Mouse (Mus musculus) ES-Bruce4 (cell line): ENCODE results near the gene Rpp30. TPM values are rescaled to one million over a fixed set of nuclear protein-coding genes. Genes with fewer than 3 reads are reported as not detected.

Experiments
- H3K27ac ChIP-seq: 2 replicates; pipeline ENCODE4 v1.5.1; 2012; ENCODE audit warnings: low read length, inconsistent platforms; ENCODE audit not compliant: insufficient read depth
- H3K27me3 ChIP-seq: 2 replicates; pipeline ENCODE4 v1.6.1; 2012; ENCODE audit warnings: mild to moderate bottlenecking, low read length, inconsistent platforms; ENCODE audit not compliant: control insufficient read depth, poor library complexity, insufficient read depth, severe bottlenecking
- H3K36me3 ChIP-seq: 2 replicates; pipeline ENCODE4 v1.6.1; 2012; ENCODE audit warnings: inconsistent platforms, mild to moderate bottlenecking, low read length, moderate library complexity; ENCODE audit not compliant: control insufficient read depth, poor library complexity, insufficient read depth, severe bottlenecking
- H3K4me1 ChIP-seq: one replicate; pipeline ENCODE4 v1.8.1; 2011; ENCODE audit warnings: low read length; ENCODE audit not compliant: control insufficient read depth, insufficient read depth
- H3K4me3 ChIP-seq: 2 replicates; pipeline ENCODE4 v1.5.1; 2011; ENCODE audit warnings: low read depth, mild to moderate bottlenecking, low read length
- H3K9ac ChIP-seq: 2 replicates; pipeline ENCODE4 v1.6.1; 2012; ENCODE audit warnings: low read depth, mild to moderate bottlenecking, inconsistent platforms; ENCODE audit not compliant: poor library complexity, severe bottlenecking
- H3K9me3 ChIP-seq: replicated peaks from 2 replicates; pipeline ENCODE4 v1.6.1; 2012; ENCODE audit warnings: mild to moderate bottlenecking, low read length, inconsistent platforms; ENCODE audit not compliant: control insufficient read depth, poor library complexity, insufficient read depth, severe bottlenecking
- CTCF ChIP-seq: IDR thresholded peaks from one replicate; pipeline ENCODE4 v1.8.1; 2011; ENCODE audit warnings: low read depth, low read length
- EP300 ChIP-seq: IDR thresholded peaks from 2 replicates; pipeline ENCODE4 v1.6.1; 2011; ENCODE audit warnings: low read depth, low read length; ENCODE audit not compliant: insufficient read depth
- POLR2A ChIP-seq: IDR thresholded peaks from one replicate; pipeline ENCODE4 v1.8.1; 2011; ENCODE audit warnings: low read length; ENCODE audit not compliant: insufficient read depth
- polyA plus RNA-seq: library from polyadenylated mRNA; stranded (reverse); fragments of >200 nt; gene quantifications from 2 replicates; pipeline ENCODE4 v1.2.4, GENCODE M21; 2011; ENCODE audit warnings: low read depth; ENCODE audit not compliant: missing spikeins, insufficient read depth, insufficient read length

The Rpp30 gene
- polyA plus RNA-seq, 1 experiment, result 73.9 TPM

GRCm38 (mm10) chr19:36119783-36120471, 36.4 kb downstream of the Rpp30 start, which contains the start of gene Ankrd1:
TSS of gene Ankrd1 (minus strand) at chr19:36120099.
- Histone ChIP-seq H3K4me1 (no peaks in the 10 kb centered on the region), H3K4me3 (no peak within 1 kb of the TSS), H3K36me3 (no peaks in the 10 kb centered on the region), H3K27ac (no peak within 1 kb of the TSS), H3K9me3 (peaks cover 14% of the 10 kb centered on the region), H3K27me3 (no peaks in the 10 kb centered on the region), H3K9ac (no peak within 1 kb of the TSS)
- TF ChIP-seq CTCF (no peak), POLR2A (no peak), EP300 (no peak)

- no peak overlapping the region for H3K9ac ChIP-seq
- H3K9me3 ChIP-seq, result peaks cover 14% of the 10 kb centered on the region
- H3K27ac ChIP-seq, result no peak overlapping the region
- TF ChIP-seq POLR2A, result no peak
- TF ChIP-seq EP300, result no peak
- TF ChIP-seq CTCF, result no peak
- no peaks in the 10 kb centered on the region for H3K4me1 ChIP-seq
- H3K4me3 ChIP-seq, result no peak overlapping the region
- no peaks in the 10 kb centered on the region for H3K36me3 ChIP-seq
- H3K27me3 ChIP-seq, result no peaks in the 10 kb centered on the region
These were observed 40.7 kb downstream of the Rpp30 start for GRCm38 (mm10) chr19:36124203-36124602.

- H3K4me1 ChIP-seq, result no peaks in the 10 kb centered on the region
- H3K9me3 ChIP-seq, result peaks cover 6% of the 10 kb centered on the region
- H3K36me3 ChIP-seq, result no peaks in the 10 kb centered on the region
- no peak for TF ChIP-seq EP300
- TF ChIP-seq CTCF, result no peak
- no peak for TF ChIP-seq POLR2A
- no peaks in the 10 kb centered on the region for H3K27me3 ChIP-seq
- H3K9ac ChIP-seq, result no peak overlapping the region
- no peak overlapping the region for H3K4me3 ChIP-seq
- no peak overlapping the region for H3K27ac ChIP-seq
These were observed 44.9 kb downstream of the Rpp30 start for GRCm38 (mm10) chr19:36128440-36128839.

GRCm38 (mm10) chr19:36129213-36129612, 45.7 kb downstream of the Rpp30 start:
- no peak overlapping the region for H3K27ac ChIP-seq
- peak overlapping the region; percentile 15 for H3K4me3 ChIP-seq
- no peaks in the 10 kb centered on the region for H3K4me1 ChIP-seq
- no peaks in the 10 kb centered on the region; the same call in 1 of the 2 replicates for H3K9me3 ChIP-seq
- TF ChIP-seq EP300 (no peak), POLR2A (no peak), CTCF (no peak)
- no peaks in the 10 kb centered on the region for H3K27me3 ChIP-seq
- no peaks in the 10 kb centered on the region for H3K36me3 ChIP-seq
- H3K9ac ChIP-seq, result no peak overlapping the region

- Histone ChIP-seq H3K27ac (no peak overlapping the region), H3K27me3 (no peaks in the 10 kb centered on the region), H3K9me3 (no peaks in the 10 kb centered on the region), H3K9ac (no peak overlapping the region), H3K4me1 (no peaks in the 10 kb centered on the region), H3K4me3 (peak overlapping the region; percentile 15), H3K36me3 (no peaks in the 10 kb centered on the region)
- TF ChIP-seq CTCF (no peak), POLR2A (no peak), EP300 (no peak)
These were observed 46.1 kb downstream of the Rpp30 start for GRCm38 (mm10) chr19:36129643-36130042.

GRCm38 (mm10) chr19:36130181-36130580, 46.7 kb downstream of the Rpp30 start:
- Histone ChIP-seq H3K4me1 (no peaks in the 10 kb centered on the region), H3K36me3 (no peaks in the 10 kb centered on the region), H3K9ac (no peak overlapping the region), H3K27ac (no peak overlapping the region), H3K9me3 (no peaks in the 10 kb centered on the region), H3K27me3 (no peaks in the 10 kb centered on the region), H3K4me3 (no peak overlapping the region)
- no peak for TF ChIP-seq EP300
- no peak for TF ChIP-seq POLR2A
- TF ChIP-seq CTCF, result no peak
